In genomic region chr8:84661961-84662571, GRCm38 (mm10) we compare ENCODE assay signal across 8 mouse cellular contexts. TPM values are rescaled to one million over a fixed set of nuclear protein-coding genes. Genes with fewer than 3 reads are reported as not detected.
DNase-seq lines count a peak whose midpoint lies in the region; ATAC-seq and TF ChIP-seq lines count a peak whose summit lies in the region.

No protein-coding gene starts in this region.

- DNase-seq in right cerebral cortex, adult 18-20 months, result peak; percentile 49
- no peak for DNase-seq in right cerebral cortex, postnatal 36 days (ENCODE audit: low spot score in 2 of 2)
- peak; percentile 69 for DNase-seq in brain, embryonic 14.5 days (ENCODE audit: low read depth)
- DNase-seq in gastrocnemius, postnatal 14 days, result peak; percentile 48
- DNase-seq in lung, postnatal 4 days, result peak; percentile 71 to 75
- DNase-seq in ovary, postnatal 14 days (ENCODE audit: low spot score), result no peak

- peak overlapping the region; percentile 74 for H3K9ac ChIP-seq in kidney, embryonic 16.5 days (replicated peaks; ENCODE audit: low read length)
- H3K9ac ChIP-seq in stomach, embryonic 16.5 days (ENCODE audit: low read length), result peak overlapping the region; percentile 94

- H3K36me3 ChIP-seq in kidney, embryonic 16.5 days (ENCODE audit: insufficient read depth, low read length), result no peaks in the 10 kb centered on the region
- no peaks in the 10 kb centered on the region for H3K36me3 ChIP-seq in stomach, embryonic 16.5 days (ENCODE audit: control insufficient read depth, insufficient read depth, low read length)

- H3K9me3 ChIP-seq in kidney, embryonic 16.5 days (ENCODE audit: low read length), result no peaks in the 10 kb centered on the region
- no peaks in the 10 kb centered on the region for H3K9me3 ChIP-seq in stomach, embryonic 16.5 days (replicated peaks; ENCODE audit: control insufficient read depth, low read length)

- peak overlapping the region; percentile 97 for H3K27ac ChIP-seq in kidney, embryonic 16.5 days (ENCODE audit: low read length)
- H3K27ac ChIP-seq in stomach, embryonic 16.5 days (ENCODE audit: low read length), result peak overlapping the region; percentile 99

- no peak for TF ChIP-seq CTCF in brain, embryonic 14.5 days (IDR thresholded peaks at IDR 0.05; ENCODE audit: borderline replicate concordance, extremely low read depth, insufficient read depth, insufficient read length)

- intact Hi-C loops in gastrocnemius, postnatal 14 days (cut with DNase I; ENCODE audit: low total_unique reads), result no loop called here

- H3K4me3 ChIP-seq in kidney, embryonic 16.5 days (ENCODE audit: low read length), result peak overlapping the region; percentile 80
- peak overlapping the region; percentile 81 for H3K4me3 ChIP-seq in stomach, embryonic 16.5 days (replicated peaks; ENCODE audit: low read length)

- under 1% methylated on average over 61 of the region's 61 CpGs for WGBS in kidney, embryonic 16.5 days
- WGBS in stomach, embryonic 16.5 days, result under 1% methylated on average over 61 of the region's 61 CpGs

- peak overlapping the region; percentile 72 for H3K4me2 ChIP-seq in kidney, embryonic 16.5 days (replicated peaks; ENCODE audit: low read depth, low read length)
- peak overlapping the region; percentile 78 for H3K4me2 ChIP-seq in stomach, embryonic 16.5 days (ENCODE audit: low read depth, low read length)

- H3K4me1 ChIP-seq in kidney, embryonic 16.5 days (ENCODE audit: insufficient read depth, low read length), result peaks cover 38% of the 10 kb centered on the region
- H3K4me1 ChIP-seq in stomach, embryonic 16.5 days (ENCODE audit: control insufficient read depth, insufficient read depth, low read length), result peaks cover 27% of the 10 kb centered on the region

- no peak for ATAC-seq in kidney, embryonic 16.5 days (ENCODE audit: low FRiP score, low TSS enrichment)
- ATAC-seq in stomach, embryonic 16.5 days (ENCODE audit: insufficient read depth, low FRiP score), result no peak

- no peak for TF ChIP-seq POLR2A in brain, embryonic 14.5 days (IDR thresholded peaks at IDR 0.05; ENCODE audit: borderline replicate concordance, extremely low read depth, insufficient read depth, insufficient read length, poor library complexity, severe bottlenecking)

- no peaks in the 10 kb centered on the region for H3K27me3 ChIP-seq in kidney, embryonic 16.5 days (ENCODE audit: insufficient read depth, low read length)
- H3K27me3 ChIP-seq in stomach, embryonic 16.5 days (ENCODE audit: control insufficient read depth, insufficient read depth, low read length), result no peaks in the 10 kb centered on the region

RNA-seq across cellular contexts. Expression of gene Ier2, which starts 0.6 kb away (rescaled TPM):
- polyA plus RNA-seq in brain, embryonic 14.5 days (2012; rRNA removed), result 7.3 and 11.0 TPM in 2 replicates
- 10 to 100 TPM; 10.5 to 10.8 TPM for total RNA-seq in gastrocnemius, postnatal 14 days (2021)
- polyA plus RNA-seq in kidney, embryonic 16.5 days (2015; fragmentation: Nextera tagmentation; extraction: Ambion mirVana), result 73.5 and 78.0 TPM in 2 replicates
- 62.4 and 69.5 TPM in 2 replicates for polyA plus RNA-seq in stomach, embryonic 16.5 days (2015; fragmentation: Nextera tagmentation; extraction: Ambion mirVana)

RNA-seq across cellular contexts. Expression of gene Trmt1, which starts 24.0 kb away (rescaled TPM):
- polyA plus RNA-seq in brain, embryonic 14.5 days (2012; rRNA removed), result 113 and 120 TPM in 2 replicates
- 10 to 100 TPM; 26.0 to 36.2 TPM for total RNA-seq in gastrocnemius, postnatal 14 days (2021)
- polyA plus RNA-seq in kidney, embryonic 16.5 days (2015; fragmentation: Nextera tagmentation; extraction: Ambion mirVana), result 81.5 and 82.9 TPM in 2 replicates
- polyA plus RNA-seq in stomach, embryonic 16.5 days (2015; fragmentation: Nextera tagmentation; extraction: Ambion mirVana), result 53.7 and 54.1 TPM in 2 replicates

RNA-seq across cellular contexts. Expression of gene Nacc1, which starts 25.6 kb away (rescaled TPM):
- 81.8 and 87.0 TPM in 2 replicates for polyA plus RNA-seq in brain, embryonic 14.5 days (2012; rRNA removed)
- 10 to 100 TPM; 25.7 to 33.6 TPM for total RNA-seq in gastrocnemius, postnatal 14 days (2021)
- polyA plus RNA-seq in kidney, embryonic 16.5 days (2015; fragmentation: Nextera tagmentation; extraction: Ambion mirVana), result 22.5 and 26.7 TPM in 2 replicates
- polyA plus RNA-seq in stomach, embryonic 16.5 days (2015; fragmentation: Nextera tagmentation; extraction: Ambion mirVana), result 14.4 and 14.5 TPM in 2 replicates

RNA-seq across cellular contexts. Expression of gene Lyl1, which starts 39.2 kb away (rescaled TPM):
- 3.4 and 4.7 TPM in 2 replicates for polyA plus RNA-seq in brain, embryonic 14.5 days (2012; rRNA removed)
- 1 to 10 TPM; 2.7 to 2.9 TPM for total RNA-seq in gastrocnemius, postnatal 14 days (2021)
- 7.9 and 8.1 TPM in 2 replicates for polyA plus RNA-seq in kidney, embryonic 16.5 days (2015; fragmentation: Nextera tagmentation; extraction: Ambion mirVana)
- polyA plus RNA-seq in stomach, embryonic 16.5 days (2015; fragmentation: Nextera tagmentation; extraction: Ambion mirVana), result 6.0 and 8.3 TPM in 2 replicates

Comparison
In these comparisons a context has a peak if more than half of its experiments do, and no peak if none do; other contexts are left out.
1. DNase-seq: peak in right cerebral cortex, adult 18-20 months (single experiment), brain, embryonic 14.5 days (single experiment), gastrocnemius, postnatal 14 days (single experiment) and lung, postnatal 4 days (2 of 2); none in right cerebral cortex, postnatal 36 days (0 of 2) and ovary, postnatal 14 days (single experiment).